Mouse (Mus musculus): ENCODE results near the gene Atf2. TPM values are rescaled to one million over a fixed set of nuclear protein-coding genes. Genes with fewer than 3 reads are reported as not detected.

Gene Atf2
- total and polyA plus RNA-seq, 3 experiments = 15.9 to 40.9 (median 25.8) TPM

DNA sequence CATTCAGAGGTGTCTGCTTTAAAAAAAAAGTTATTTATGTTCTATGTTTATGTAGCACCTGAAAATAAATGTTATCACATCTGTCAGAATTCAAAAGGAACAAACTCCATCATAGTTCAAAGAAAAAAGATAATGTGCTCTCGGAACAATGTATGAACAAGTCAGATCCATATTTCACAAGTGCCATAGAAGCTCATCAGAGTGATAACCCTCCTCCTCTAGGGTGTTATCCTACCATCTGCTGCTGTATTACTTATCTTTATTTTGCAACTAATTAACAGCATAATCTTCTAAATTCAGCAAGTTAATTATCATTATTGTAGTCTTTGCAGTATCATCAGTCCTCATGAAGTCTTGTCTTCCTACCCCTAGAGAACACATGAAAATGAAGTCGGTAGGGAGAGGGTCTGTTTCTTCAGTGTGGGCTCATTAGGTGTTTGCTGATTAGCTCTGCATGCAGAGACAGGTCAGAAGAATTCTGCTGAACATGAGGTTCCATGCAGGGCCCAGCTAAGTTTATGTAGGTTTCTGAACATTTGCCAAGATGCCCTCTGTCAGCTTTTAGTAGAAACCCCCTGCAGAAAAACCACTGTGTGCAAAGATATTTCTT lies 57.9 kb downstream of the Atf2 start:
- H3K27me3 ChIP-seq (replicated peaks) = no peaks in the 10 kb centered on the region
- H3K79me2 ChIP-seq (replicated peaks; ENCODE audit: control insufficient read depth, extremely low read depth, insufficient read depth, poor library complexity, severe bottlenecking) = no peaks in the 10 kb centered on the region
- no peak for TF ChIP-seq POLR2A (IDR thresholded peaks at IDR 0.05; ENCODE audit: low read depth, low read length)
- no peak for TF ChIP-seq IRF4 (IDR thresholded peaks at IDR 0.05; ENCODE audit: low read depth, low read length)
- TF ChIP-seq CHD1 (IDR thresholded peaks at IDR 0.05; ENCODE audit: low read depth, low read length) = no peak
- no peaks in the 10 kb centered on the region for H3K9me3 ChIP-seq (replicated peaks; ENCODE audit: low read length)
- H3K4me3 ChIP-seq (replicated peaks in 1 of 3; ENCODE audit: low read depth in 2 of 3, low read length in 2 of 3, poor library complexity in 1 of 3) = no peak overlapping the region
- H3K36me3 ChIP-seq (replicated peaks in 1 of 2; ENCODE audit: control insufficient read depth in 1 of 2, insufficient read depth in 1 of 2, low read length in 1 of 2) = peaks cover 5 to 35% of the 10 kb centered on the region in 2 experiments
- DNase-seq (ENCODE audit: extremely low read depth) = no peak
- H3K4me1 ChIP-seq (ENCODE audit: control insufficient read depth in 1 of 2, insufficient read depth in 2 of 2) = no peaks in the 10 kb centered on the region
- in situ Hi-C loops (cut with MboI; ENCODE audit: low pct_ligation_motif_present, low pct_unique_long_range_greater_than_20kb, low sequenced_read_pairs) (no loop called here), dilution Hi-C loops (cut with MboI; ENCODE audit: extremely low pct_ligation_motif_present, extremely low pct_unique_long_range_greater_than_20kb, low sequenced_read_pairs) (no loop called here)
- H3K27ac ChIP-seq (ENCODE audit: insufficient read depth, low read depth) = no peak overlapping the region
- no peak overlapping the region for H3K9ac ChIP-seq (ENCODE audit: insufficient read depth, low read depth)
- H3K4me2 ChIP-seq (ENCODE audit: insufficient read depth, low read depth, poor library complexity, severe bottlenecking) = no peak overlapping the region

DNA sequence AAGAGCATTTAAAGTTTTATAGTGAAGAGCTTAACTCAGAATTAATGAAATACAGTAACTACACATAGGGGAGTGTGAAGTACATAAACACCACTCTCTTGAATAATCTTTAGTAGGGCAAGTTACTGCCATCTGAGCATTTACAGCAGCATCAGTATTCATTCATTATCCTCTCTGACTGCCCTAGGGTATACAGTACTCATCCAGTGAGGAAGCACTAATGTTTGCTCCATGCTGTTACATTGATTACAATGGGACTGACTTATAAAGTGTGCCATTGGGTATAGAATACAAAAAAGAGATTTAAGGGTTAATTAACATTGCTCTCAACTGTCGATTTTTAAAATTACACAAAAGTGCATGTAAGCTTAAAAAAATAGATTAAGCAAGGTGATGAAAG lies 59.2 kb downstream of the Atf2 start:
- Histone ChIP-seq H3K4me1 (ENCODE audit: control insufficient read depth in 1 of 2, insufficient read depth in 2 of 2) (no peaks in the 10 kb centered on the region), H3K4me2 (ENCODE audit: insufficient read depth, low read depth, poor library complexity, severe bottlenecking) (no peak overlapping the region), H3K9ac (ENCODE audit: insufficient read depth, low read depth) (no peak overlapping the region), H3K27ac (ENCODE audit: insufficient read depth, low read depth) (no peak overlapping the region), H3K27me3 (replicated peaks) (no peaks in the 10 kb centered on the region), H3K4me3 (replicated peaks in 1 of 3; ENCODE audit: low read depth in 2 of 3, low read length in 2 of 3, poor library complexity in 1 of 3) (no peak overlapping the region), H3K79me2 (replicated peaks; ENCODE audit: control insufficient read depth, extremely low read depth, insufficient read depth, poor library complexity, severe bottlenecking) (no peaks in the 10 kb centered on the region), H3K9me3 (replicated peaks; ENCODE audit: low read length) (no peaks in the 10 kb centered on the region), H3K36me3 (replicated peaks in 1 of 2; ENCODE audit: control insufficient read depth in 1 of 2, insufficient read depth in 1 of 2, low read length in 1 of 2) (peaks cover 9 to 34% of the 10 kb centered on the region in 2 experiments)
- TF ChIP-seq NRF1 (IDR thresholded peaks at IDR 0.05; ENCODE audit: low read depth, low read length) (no peak), SIN3A (IDR thresholded peaks at IDR 0.05; ENCODE audit: low read length) (no peak), USF2 (conservative IDR thresholded peaks at IDR 0.05; ENCODE audit: low read depth, low read length) (no peak), HCFC1 (IDR thresholded peaks at IDR 0.05; ENCODE audit: low read depth, low read length) (no peak), TBP (conservative IDR thresholded peaks at IDR 0.05; ENCODE audit: low read depth, low read length) (no peak), GABPA (IDR thresholded peaks at IDR 0.05; ENCODE audit: insufficient replicate concordance, low read depth, low read length) (no peak), RAD21 (IDR thresholded peaks at IDR 0.05; ENCODE audit: low read depth, low read length) (no peak), MAFK (IDR thresholded peaks at IDR 0.05; ENCODE audit: insufficient replicate concordance, low read length) (no peak), E2F4 (IDR thresholded peaks at IDR 0.05; ENCODE audit: insufficient replicate concordance, low read depth, low read length) (no peak), ZNF384 (IDR thresholded peaks at IDR 0.05; ENCODE audit: low read depth, low read length) (no peak), MAX (IDR thresholded peaks at IDR 0.05; ENCODE audit: low read length) (no peak), MXI1 (IDR thresholded peaks at IDR 0.05; ENCODE audit: low read depth, low read length) (no peak), POLR2AphosphoS2 (IDR thresholded peaks at IDR 0.05; ENCODE audit: low read depth, low read length) (no peak), ZMIZ1 (IDR thresholded peaks at IDR 0.05; ENCODE audit: low read depth, low read length) (no peak), CHD1 (IDR thresholded peaks at IDR 0.05; ENCODE audit: low read depth, low read length) (no peak), JUN (IDR thresholded peaks at IDR 0.05; ENCODE audit: insufficient read depth, low read depth, low read length) (no peak), UBTF (IDR thresholded peaks at IDR 0.05; ENCODE audit: low read depth, low read length) (no peak), CTCF (conservative IDR thresholded peaks at IDR 0.05 in 1 of 2, IDR thresholded peaks at IDR 0.05 in 1 of 2; ENCODE audit: low read depth in 2 of 2, low read length in 2 of 2) (no peak), CHD2 (IDR thresholded peaks at IDR 0.05; ENCODE audit: low read length) (no peak)
- in situ Hi-C loops (cut with MboI; ENCODE audit: low pct_ligation_motif_present, low pct_unique_long_range_greater_than_20kb, low sequenced_read_pairs) (no loop called here), dilution Hi-C loops (cut with MboI; ENCODE audit: extremely low pct_ligation_motif_present, extremely low pct_unique_long_range_greater_than_20kb, low sequenced_read_pairs) (no loop called here)
- no peak for DNase-seq (ENCODE audit: extremely low read depth)
